Mouse (Mus musculus): Measurements from ENCODE around the gene Eef1akmt4. TPM values are rescaled to one million over a fixed set of nuclear protein-coding genes. Genes with fewer than 3 reads are reported as not detected.
A peak's percentile ranks its signal among the peaks of the same experiment; 100 is the strongest.
"Not testable (repeated sequence)": the region's sequence is repeated elsewhere in the genome, so short reads cannot be mapped to it uniquely, and the experiment has no call there.

The Eef1akmt4 gene
- polyA plus RNA-seq, 1 experiment, result 3.2 TPM

GRCm38 (mm10) chr16:20621991-20622685 is 10.7 kb downstream of the Eef1akmt4 start:
- peak in 1 of 2 experiments; percentile 73 for DNase-seq (ENCODE audit: extremely low spot score in 1 of 2, low spot score in 1 of 2)

GRCm38 (mm10) chr16:20623211-20623610 is 11.8 kb downstream of the Eef1akmt4 start:
- no peak for DNase-seq (ENCODE audit: extremely low spot score in 1 of 2, low spot score in 1 of 2)

GRCm38 (mm10) chr16:20628871-20629391 is 17.5 kb downstream of the Eef1akmt4 start:
- peak in 1 of 2 experiments; percentile 66 for DNase-seq (ENCODE audit: extremely low spot score in 1 of 2, low spot score in 1 of 2)

GRCm38 (mm10) chr16:20629731-20630634 is 18.6 kb downstream of the Eef1akmt4 start, which contains the start of gene Ece2:
Ece2 (plus strand) TSS chr16:20629828.
- no peak for DNase-seq (ENCODE audit: extremely low spot score in 1 of 2, low spot score in 1 of 2)

GRCm38 (mm10) chr16:20637410-20637809 is 26.0 kb downstream of the Eef1akmt4 start:
- DNase-seq (ENCODE audit: extremely low spot score in 1 of 2, low spot score in 1 of 2), result no peak

- DNase-seq (ENCODE audit: extremely low spot score in 1 of 2, low spot score in 1 of 2), result peak in 1 of 2 experiments; percentile 45
These were observed 27.0 kb downstream of the Eef1akmt4 start for GRCm38 (mm10) chr16:20638367-20638766.

GRCm38 (mm10) chr16:20642161-20642560 is 30.8 kb downstream of the Eef1akmt4 start:
- peak in 1 of 2 experiments; percentile 87 for DNase-seq (ENCODE audit: extremely low spot score in 1 of 2, low spot score in 1 of 2)

GRCm38 (mm10) chr16:20643911-20644310 is 32.5 kb downstream of the Eef1akmt4 start:
- no peak for DNase-seq (ENCODE audit: extremely low spot score in 1 of 2, low spot score in 1 of 2)

- peak; percentile 90 to 97 for DNase-seq (ENCODE audit: extremely low spot score in 1 of 2, low spot score in 1 of 2)
These were observed 39.9 kb downstream of the Eef1akmt4 start, which contains the start of gene Psmd2 for GRCm38 (mm10) chr16:20651076-20651946. Psmd2 (plus strand) TSS chr16:20651652.

- no peak for DNase-seq (ENCODE audit: extremely low spot score in 1 of 2, low spot score in 1 of 2)
These were observed 40.5 kb downstream of the Eef1akmt4 start for GRCm38 (mm10) chr16:20651947-20652310.

- DNase-seq (ENCODE audit: extremely low spot score in 1 of 2, low spot score in 1 of 2), result no peak
These were observed 41.9 kb downstream of the Eef1akmt4 start for GRCm38 (mm10) chr16:20653315-20653714.

GRCm38 (mm10) chr16:20657661-20658060 is 46.3 kb downstream of the Eef1akmt4 start:
- no peak for DNase-seq (ENCODE audit: extremely low spot score in 1 of 2, low spot score in 1 of 2)

GRCm38 (mm10) chr16:20668013-20668412 is 56.6 kb downstream of the Eef1akmt4 start, which contains the start of gene Eif4g1:
Eif4g1 (plus strand) TSS chr16:20668313.
- not testable (repeated sequence) for DNase-seq (ENCODE audit: extremely low spot score in 1 of 2, low spot score in 1 of 2)

Other genes starting within 250 kb of the Eef1akmt4 start
- gene Abcc5, start 185.2 kb upstream of the Eef1akmt4 start, polyA plus RNA-seq (2012; rRNA removed), result 285 and 286 TPM in 2 replicates
- gene Eif2b5, start 112.8 kb upstream of the Eef1akmt4 start, polyA plus RNA-seq (2012; rRNA removed), result 40.7 and 46.6 TPM in 2 replicates
- gene Dvl3, start 94.6 kb upstream of the Eef1akmt4 start, polyA plus RNA-seq (2012; rRNA removed), result 50.7 and 54.1 TPM in 2 replicates
- gene Ap2m1, start 76.1 kb upstream of the Eef1akmt4 start, polyA plus RNA-seq (2012; rRNA removed), result 1,374 and 1,412 TPM in 2 replicates
- 72.5 and 86.0 TPM in 2 replicates for gene Abcf3, start 63.0 kb upstream of the Eef1akmt4 start, polyA plus RNA-seq (2012; rRNA removed)
- 70.4 and 77.5 TPM in 2 replicates for gene Vwa5b2, start 22.1 kb upstream of the Eef1akmt4 start, polyA plus RNA-seq (2012; rRNA removed)
- gene Gm49333, start within 50 bp of the Eef1akmt4 start, polyA plus RNA-seq (2012; rRNA removed), result 0.14 TPM in 1 of 2 replicates, not detected in the other
- gene Alg3, start 142 bp downstream of the Eef1akmt4 start, polyA plus RNA-seq (2012; rRNA removed), result 19.0 and 21.1 TPM in 2 replicates
- 125 and 142 TPM in 2 replicates for gene Camk2n2, start 9.7 kb downstream of the Eef1akmt4 start, polyA plus RNA-seq (2012; rRNA removed)
- gene Ece2, start 18.2 kb downstream of the Eef1akmt4 start, polyA plus RNA-seq (2012; rRNA removed), result 36.6 and 42.7 TPM in 2 replicates
- gene Psmd2, start 40.1 kb downstream of the Eef1akmt4 start, polyA plus RNA-seq (2012; rRNA removed), result 155 and 184 TPM in 2 replicates
- 164 and 169 TPM in 2 replicates for gene Eif4g1, start 56.7 kb downstream of the Eef1akmt4 start, polyA plus RNA-seq (2012; rRNA removed)
- gene Fam131a, start 81.6 kb downstream of the Eef1akmt4 start, polyA plus RNA-seq (2012; rRNA removed), result 253 and 271 TPM in 2 replicates
- 42.6 and 45.7 TPM in 2 replicates for gene Polr2h, start 106.1 kb downstream of the Eef1akmt4 start, polyA plus RNA-seq (2012; rRNA removed)
- gene Clcn2, start 106.2 kb downstream of the Eef1akmt4 start, polyA plus RNA-seq (2012; rRNA removed), result 92.6 and 107 TPM in 2 replicates
- gene Chrd, start 121.5 kb downstream of the Eef1akmt4 start, polyA plus RNA-seq (2012; rRNA removed), result 38.8 and 49.9 TPM in 2 replicates
- gene Thpo, start 122.9 kb downstream of the Eef1akmt4 start, polyA plus RNA-seq (2012; rRNA removed), result 15.5 and 18.2 TPM in 2 replicates